Mouse (Mus musculus) spleen, adult 2 months (tissue): ENCODE data around the gene 6330409D20Rik. TPM values are rescaled to one million over a fixed set of nuclear protein-coding genes. Genes with fewer than 3 reads are reported as not detected.

Experiments
- DNase-seq, 2 experiments: peaks; one replicate each; pipeline versions ENCODE4 v3.0.0 to v3.0.0-alpha.2; 2012 to 2021; ENCODE audit warnings: low spot score in 2 of 2, low read depth in 1 of 2
- H3K27ac ChIP-seq: fragments of 200-500 bp; 2 replicates; pipeline ENCODE4 v1.5.1; 2012; ENCODE audit warnings: low read length, inconsistent platforms; ENCODE audit not compliant: insufficient read depth
- H3K27me3 ChIP-seq: fragments of 200-500 bp; 2 replicates; pipeline ENCODE4 v1.6.1; 2012; ENCODE audit warnings: mild to moderate bottlenecking, moderate library complexity, low read length, inconsistent platforms; ENCODE audit not compliant: control insufficient read depth, insufficient read depth
- H3K36me3 ChIP-seq: fragments of 200-500 bp; 2 replicates; pipeline ENCODE4 v1.6.1; 2012; ENCODE audit warnings: mild to moderate bottlenecking, low read length, inconsistent platforms; ENCODE audit not compliant: control insufficient read depth, insufficient read depth
- H3K4me1 ChIP-seq: fragments of 200-500 bp; 2 replicates; pipeline ENCODE4 v1.6.1; 2011; ENCODE audit warnings: inconsistent platforms; ENCODE audit not compliant: control insufficient read depth, insufficient read depth, insufficient read length
- H3K4me3 ChIP-seq: fragments of 200-500 bp; 2 replicates; pipeline ENCODE4 v1.5.1; 2011; ENCODE audit warnings: mild to moderate bottlenecking, inconsistent platforms; ENCODE audit not compliant: insufficient read depth, insufficient read length; ENCODE audit errors: extremely low read depth
- CTCF ChIP-seq: fragments of 200-500 bp; IDR thresholded peaks from 2 replicates; pipeline ENCODE4 v1.5.1; 2011; ENCODE audit warnings: mild to moderate bottlenecking, inconsistent platforms; ENCODE audit not compliant: insufficient read depth, insufficient read length, insufficient replicate concordance; ENCODE audit errors: extremely low read depth
- POLR2A ChIP-seq: fragments of 200-500 bp; IDR thresholded peaks from 2 replicates; pipeline ENCODE4 v1.6.1; 2011; ENCODE audit warnings: low read depth, low read length, inconsistent platforms
- WGBS: fragments of 180-500 bp; shearing (Covaris S2); methylation state at CpG from one replicate; pipeline ENCODE4 v1.1.7; 2018; 5-methylcytosine and 5-hydroxymethylcytosine counted together
- polyA plus RNA-seq: library from polyadenylated mRNA; depleted of rRNA; stranded (reverse); fragments of >200 nt; gene quantifications from 2 replicates; pipeline ENCODE4 v1.2.3, GENCODE M21; 2012

The 6330409D20Rik gene
- polyA plus RNA-seq, 1 experiment, result 0.28 TPM

DNA sequence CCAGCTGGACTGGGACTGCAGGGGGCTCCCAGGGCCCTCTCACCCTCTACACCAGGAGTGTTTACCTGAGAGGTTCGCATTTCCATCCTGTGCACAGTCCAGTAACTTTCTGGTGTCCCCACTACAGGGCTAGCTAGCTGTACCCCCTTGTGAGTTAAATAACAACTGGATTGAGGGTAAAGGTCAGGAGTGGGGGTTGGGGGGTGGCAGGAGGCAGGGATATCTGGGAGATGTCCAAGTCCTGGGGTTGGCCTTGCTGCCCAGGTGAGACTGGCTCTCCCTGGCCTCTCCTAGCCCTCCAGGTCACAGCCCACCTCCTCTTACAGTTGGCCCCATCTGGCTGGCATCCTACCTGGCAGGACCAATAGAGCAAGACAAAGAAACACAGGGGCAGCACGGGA, 36.8 kb downstream of the 6330409D20Rik start, which contains the start of gene Fpgs:
Gene Fpgs, minus strand, starts transcription at position 125 of the 401 bp plus-strand sequence.
- DNase-seq, result no peak
- H3K36me3 ChIP-seq, result peaks cover 24% of the 10 kb centered on the region
- WGBS, result 94% methylated on average over 2 of the region's 2 CpGs
- TF ChIP-seq POLR2A, result no peak
- TF ChIP-seq CTCF, result no peak
- no peak within 1 kb of the TSS for H3K27ac ChIP-seq
- no peak within 1 kb of the TSS for H3K4me3 ChIP-seq
- no peaks in the 10 kb centered on the region for H3K27me3 ChIP-seq
- H3K4me1 ChIP-seq, result no peaks in the 10 kb centered on the region

DNA sequence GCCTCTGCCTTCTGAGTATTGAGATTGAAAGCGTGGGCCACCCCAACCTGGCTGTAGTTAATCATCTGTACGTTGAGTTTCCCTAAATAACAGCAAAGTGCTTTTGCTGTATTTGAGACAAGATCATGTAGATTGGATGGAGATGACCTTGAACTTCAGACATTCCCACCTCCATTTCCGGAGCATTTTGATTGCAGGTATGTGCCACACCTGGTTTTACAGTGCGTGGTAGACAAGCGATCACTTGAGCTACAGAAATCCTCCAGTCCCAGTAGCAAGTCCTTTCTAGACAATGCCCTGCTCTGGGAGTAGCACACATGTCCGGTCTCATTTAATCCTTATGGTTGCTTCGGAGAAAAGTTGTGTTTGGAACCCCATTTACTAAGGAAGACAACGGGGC, 37.8 kb downstream of the 6330409D20Rik start:
- peaks cover 19% of the 10 kb centered on the region for H3K36me3 ChIP-seq
- no peak overlapping the region for H3K4me3 ChIP-seq
- DNase-seq, result no peak
- 95% methylated on average over 8 of the region's 8 CpGs for WGBS
- no peaks in the 10 kb centered on the region for H3K27me3 ChIP-seq
- no peak for TF ChIP-seq POLR2A
- TF ChIP-seq CTCF, result no peak
- H3K4me1 ChIP-seq, result no peaks in the 10 kb centered on the region
- H3K27ac ChIP-seq, result no peak overlapping the region

GRCm38 (mm10) chr2:32700966-32701743, 39.7 kb downstream of the 6330409D20Rik start:
- no peak for DNase-seq
- peaks cover 6% of the 10 kb centered on the region for H3K36me3 ChIP-seq
- H3K27ac ChIP-seq, result no peak overlapping the region
- H3K4me3 ChIP-seq, result no peak overlapping the region
- no peaks in the 10 kb centered on the region for H3K4me1 ChIP-seq
- no peaks in the 10 kb centered on the region for H3K27me3 ChIP-seq
- TF ChIP-seq CTCF (no peak), POLR2A (no peak)
- 89% methylated on average over 14 of the region's 14 CpGs for WGBS

DNA sequence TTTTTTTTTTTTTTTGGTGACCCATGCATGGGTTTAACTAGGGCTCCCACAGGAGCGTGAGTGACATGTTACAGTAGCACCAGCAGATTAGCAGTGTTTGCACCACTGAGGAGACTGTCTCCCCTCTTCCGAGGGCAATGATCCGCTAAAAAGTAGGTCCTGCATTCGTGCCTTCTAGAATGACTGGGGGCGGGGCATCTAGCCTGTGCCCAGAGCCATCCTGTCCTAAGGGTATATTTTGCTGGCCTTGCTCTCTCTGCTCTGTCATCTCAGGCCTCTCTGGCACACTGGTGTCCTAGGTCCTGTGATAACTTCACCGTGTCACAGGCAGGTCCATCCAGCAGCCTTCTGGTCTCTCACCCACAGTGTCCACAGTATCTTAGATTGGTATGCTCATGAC, 41.1 kb downstream of the 6330409D20Rik start:
- WGBS, result 91% methylated on average over 6 of the region's 6 CpGs
- no peak for DNase-seq
- H3K36me3 ChIP-seq, result no peaks in the 10 kb centered on the region; the same call in 1 of the 2 replicates
- no peak overlapping the region for H3K4me3 ChIP-seq
- no peaks in the 10 kb centered on the region for H3K27me3 ChIP-seq
- H3K4me1 ChIP-seq, result no peaks in the 10 kb centered on the region
- H3K27ac ChIP-seq, result no peak overlapping the region
- TF ChIP-seq CTCF (no peak), POLR2A (no peak)

GRCm38 (mm10) chr2:32694691-32695090, 46.1 kb downstream of the 6330409D20Rik start:
- H3K27ac ChIP-seq, result no peak overlapping the region
- H3K27me3 ChIP-seq, result no peaks in the 10 kb centered on the region
- DNase-seq, result no peak
- H3K4me1 ChIP-seq, result no peaks in the 10 kb centered on the region; the same call in 1 of the 2 replicates
- TF ChIP-seq POLR2A (no peak), CTCF (no peak)
- no peak overlapping the region for H3K4me3 ChIP-seq
- 90% methylated on average over 12 of the region's 12 CpGs for WGBS
- no peaks in the 10 kb centered on the region for H3K36me3 ChIP-seq

GRCm38 (mm10) chr2:32693823-32694411, 46.9 kb downstream of the 6330409D20Rik start:
- Histone ChIP-seq H3K4me3 (peak overlapping the region; percentile 82), H3K27me3 (no peaks in the 10 kb centered on the region), H3K4me1 (no peaks in the 10 kb centered on the region; the same call in 1 of the 2 replicates), H3K36me3 (no peaks in the 10 kb centered on the region), H3K27ac (peak overlapping the region; percentile 76)
- under 1% methylated on average over 51 of the region's 51 CpGs for WGBS
- DNase-seq, result peak; percentile 92 to 94
- TF ChIP-seq CTCF (peak; percentile 82), POLR2A (peak; percentile 83)
